Mouse (Mus musculus) WW6 (cell line): ENCODE results near the gene Ass1.
"Not testable (repeated sequence)": the region's sequence is repeated elsewhere in the genome, so short reads cannot be mapped to it uniquely, and the experiment has no call there.

Experiments
- DNase-seq: peaks from one replicate; pipeline ENCODE4 v3.0.0-alpha.2; 2013; ENCODE audit warnings: low read depth, low spot score

Gene Ass1

GRCm38 (mm10) chr2:31530201-31530600, 60.2 kb downstream of the Ass1 start:
- no peak for DNase-seq

DNA sequence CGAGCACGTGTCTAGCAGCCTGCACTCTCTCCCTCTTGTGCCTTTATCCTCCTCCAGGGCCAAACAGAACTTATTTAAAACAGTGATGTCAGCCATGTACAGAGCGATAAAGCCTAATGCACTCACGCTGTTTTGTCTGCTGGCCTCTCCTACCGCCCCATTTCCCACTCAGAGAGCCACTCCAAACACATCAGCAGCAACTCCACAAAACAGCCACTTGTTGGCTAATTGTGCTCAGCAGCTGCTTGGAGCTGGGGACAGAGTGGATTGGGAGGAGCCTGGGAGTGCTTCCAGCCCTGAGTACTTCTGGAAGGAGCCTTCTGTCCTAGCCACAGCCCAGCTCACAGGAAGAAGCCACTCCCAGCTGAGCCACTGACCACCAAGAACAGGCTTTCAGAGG, 67.0 kb downstream of the Ass1 start:
- DNase-seq: no peak

GRCm38 (mm10) chr2:31538745-31539144, 68.7 kb downstream of the Ass1 start:
- no peak for DNase-seq

GRCm38 (mm10) chr2:31541581-31541980, 71.6 kb downstream of the Ass1 start:
- no peak for DNase-seq

DNA sequence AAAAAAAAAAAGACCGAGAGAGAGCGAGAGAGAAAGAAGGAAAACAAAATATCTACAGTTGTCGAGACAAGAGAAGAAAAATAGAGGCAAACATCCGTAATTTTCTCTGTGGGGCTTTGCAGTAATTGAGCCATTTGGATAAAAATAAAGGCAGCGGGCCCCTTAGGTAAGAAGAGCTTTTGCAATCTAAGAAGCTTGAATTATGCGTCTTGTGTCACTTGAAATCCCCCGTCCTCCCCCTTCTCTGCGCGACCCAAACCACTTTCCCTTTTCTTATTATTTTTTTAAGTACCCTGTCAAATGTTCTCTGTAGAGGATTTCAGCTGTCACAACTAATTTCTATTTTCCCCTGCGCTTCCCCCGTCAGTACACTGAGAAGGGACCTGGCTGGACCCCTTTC, 77.7 kb downstream of the Ass1 start:
- DNase-seq: no peak

DNA sequence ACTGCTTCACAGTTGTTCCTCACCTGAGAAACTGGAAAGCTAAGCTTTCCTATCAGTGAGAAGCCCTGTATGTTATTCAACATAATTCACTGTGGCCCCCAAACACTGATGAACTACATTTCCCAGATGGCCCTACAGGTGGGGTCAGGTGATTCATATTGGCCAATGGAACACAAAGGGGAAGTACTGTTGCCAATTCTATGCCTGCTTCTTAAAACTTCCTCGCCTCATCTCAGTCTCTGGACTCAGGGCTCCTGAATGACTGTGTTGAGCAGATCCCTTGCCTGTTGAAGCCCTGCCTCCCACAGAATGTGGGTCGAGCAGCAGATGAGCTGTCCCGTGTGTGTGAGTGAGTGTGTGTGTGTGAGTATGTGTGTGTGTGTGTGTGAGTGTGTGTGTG, 80.5 kb downstream of the Ass1 start:
- no peak for DNase-seq

GRCm38 (mm10) chr2:31551351-31551750, 81.3 kb downstream of the Ass1 start:
- not testable (repeated sequence) for DNase-seq

DNA sequence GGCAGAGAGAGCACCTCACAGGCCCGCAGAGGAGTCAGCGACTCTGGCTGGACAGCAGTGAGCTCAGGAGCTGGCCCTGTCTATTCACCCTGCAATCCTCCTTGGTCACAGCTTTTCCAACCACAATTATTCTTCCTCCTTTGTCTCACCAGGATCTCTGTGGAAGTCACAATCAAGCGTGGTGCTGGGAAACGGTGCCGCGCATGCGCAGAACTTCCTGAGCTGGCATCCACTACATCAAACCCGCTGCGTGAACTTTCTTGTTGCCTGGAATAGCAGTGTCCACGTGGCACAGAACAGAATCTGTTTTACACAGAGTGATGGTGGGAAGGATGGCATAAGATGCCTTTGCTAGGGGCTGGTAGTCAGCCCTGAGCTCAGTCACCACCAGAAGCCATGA, 82.0 kb downstream of the Ass1 start:
- DNase-seq: no peak

GRCm38 (mm10) chr2:31554619-31555018, 84.6 kb downstream of the Ass1 start:
- no peak for DNase-seq
